Mouse (Mus musculus) c-Kit-positive CD71-positive TER-119-negative erythroid progenitor cells, embryonic 14.5 days (primary cell): ENCODE results near the gene Gfod1.

Source experiments
- DNase-seq: peaks from one replicate; pipeline ENCODE4 v3.0.0-alpha.2; 2013; ENCODE audit warnings: low read depth

Gene Gfod1

GRCm38 (mm10) chr13:43299171-43299570, 4.8 kb downstream of the Gfod1 start:
- no peak for DNase-seq

GRCm38 (mm10) chr13:43297526-43297925, 6.4 kb downstream of the Gfod1 start:
- no peak for DNase-seq

- no peak for DNase-seq
These were observed 7.7 kb downstream of the Gfod1 start for GRCm38 (mm10) chr13:43296140-43296805.

- DNase-seq, result no peak
These were observed 8.3 kb downstream of the Gfod1 start for GRCm38 (mm10) chr13:43295684-43296083.

- no peak for DNase-seq
These were observed 8.9 kb downstream of the Gfod1 start for GRCm38 (mm10) chr13:43294957-43295590.

DNA sequence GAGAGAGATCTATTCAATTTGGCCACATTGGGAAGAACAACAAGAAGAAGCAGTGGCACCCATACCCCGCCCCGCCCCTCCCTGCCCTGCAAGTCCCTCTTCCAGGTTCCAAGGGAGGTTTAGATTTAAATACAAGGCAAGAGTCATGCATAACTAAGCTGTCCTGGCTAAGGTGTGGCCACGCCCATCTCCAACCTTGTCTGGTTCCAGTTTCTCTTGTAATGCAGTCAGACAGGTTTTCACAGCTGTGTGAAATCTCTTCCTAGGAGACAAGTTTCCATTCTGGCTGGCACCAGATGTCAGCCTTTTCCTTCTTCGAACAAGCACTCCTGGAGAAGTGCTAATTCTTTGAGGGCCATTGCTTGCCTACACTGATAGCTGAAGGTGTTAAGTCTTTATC, 11.1 kb downstream of the Gfod1 start:
- no peak for DNase-seq

DNA sequence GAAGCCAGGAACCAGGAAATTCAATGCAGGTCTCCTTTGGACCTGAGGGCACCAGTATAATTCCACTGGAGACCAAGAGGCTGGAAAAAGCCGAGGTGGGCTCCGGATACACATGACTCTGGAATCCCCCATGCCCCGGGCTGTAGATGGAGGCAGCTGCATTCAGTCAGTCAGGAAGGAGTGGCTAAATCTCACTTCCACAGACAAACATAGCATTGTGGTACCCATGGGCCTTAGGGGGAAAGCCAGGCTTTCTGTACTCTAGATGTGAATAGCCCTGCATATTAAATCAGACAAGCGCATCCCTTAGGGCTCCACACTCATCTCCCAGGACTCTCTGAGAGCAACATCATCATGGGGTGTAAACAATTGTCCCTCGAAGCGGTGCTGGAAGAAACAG, 14.9 kb downstream of the Gfod1 start:
- DNase-seq, result no peak

DNA sequence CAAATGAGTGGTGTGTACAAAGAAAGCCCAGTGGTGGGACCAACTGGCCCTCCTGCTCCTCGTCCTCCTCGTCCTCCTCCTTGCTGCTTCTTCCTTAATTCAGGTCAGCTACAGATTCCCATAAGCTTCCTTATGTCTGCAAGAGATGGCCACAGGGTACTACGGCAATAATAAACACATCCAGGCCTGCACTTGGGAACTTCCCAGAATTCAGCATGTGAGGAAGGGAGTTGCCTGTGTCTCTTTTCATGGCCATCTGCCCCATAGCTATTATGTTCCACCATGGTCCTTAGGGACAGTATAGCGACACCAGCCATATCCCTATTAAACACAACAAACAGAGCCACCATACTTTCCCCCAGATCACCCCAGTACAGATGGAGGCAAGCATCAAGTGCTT, 15.5 kb downstream of the Gfod1 start:
- DNase-seq, result no peak

DNA sequence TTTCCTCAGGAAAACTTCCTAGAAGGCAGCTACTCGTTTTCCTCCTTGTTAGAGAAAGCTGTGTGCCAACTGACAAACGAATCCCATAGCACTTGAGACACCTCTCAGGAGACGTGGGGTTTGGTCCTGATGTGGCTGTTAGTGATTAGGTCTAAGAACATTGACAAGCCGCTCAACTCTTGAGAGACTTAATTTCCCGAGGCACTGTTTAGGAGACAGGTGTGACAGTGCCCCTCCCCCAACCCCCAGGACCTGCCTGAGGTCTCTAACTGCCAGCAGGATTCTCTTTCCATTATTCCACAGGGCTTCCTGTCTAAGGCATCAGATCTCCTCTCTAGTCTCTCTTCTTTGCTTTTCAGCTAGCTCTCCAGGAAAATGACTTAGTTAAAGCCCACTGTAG, 15.9 kb downstream of the Gfod1 start:
- no peak for DNase-seq

DNA sequence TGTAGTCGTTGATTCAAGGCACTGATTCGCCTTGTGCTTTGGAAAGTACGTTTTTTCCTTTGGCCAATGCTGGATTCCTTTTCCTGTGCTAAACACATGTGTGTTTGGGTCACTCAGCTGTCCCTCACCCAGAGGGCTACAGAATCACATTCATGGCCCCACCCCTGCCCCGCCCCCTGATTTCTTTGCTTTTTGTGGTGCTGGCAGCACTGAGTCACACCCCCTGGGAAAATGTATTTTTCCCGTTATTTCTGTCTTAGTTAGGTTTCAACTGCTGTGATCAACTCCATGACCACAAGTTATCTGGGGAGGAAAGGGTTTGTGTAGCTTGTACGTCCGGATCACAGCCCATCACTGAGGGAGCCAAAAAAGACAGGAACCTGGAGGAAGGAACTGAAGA, 17.1 kb downstream of the Gfod1 start:
- no peak for DNase-seq

DNA sequence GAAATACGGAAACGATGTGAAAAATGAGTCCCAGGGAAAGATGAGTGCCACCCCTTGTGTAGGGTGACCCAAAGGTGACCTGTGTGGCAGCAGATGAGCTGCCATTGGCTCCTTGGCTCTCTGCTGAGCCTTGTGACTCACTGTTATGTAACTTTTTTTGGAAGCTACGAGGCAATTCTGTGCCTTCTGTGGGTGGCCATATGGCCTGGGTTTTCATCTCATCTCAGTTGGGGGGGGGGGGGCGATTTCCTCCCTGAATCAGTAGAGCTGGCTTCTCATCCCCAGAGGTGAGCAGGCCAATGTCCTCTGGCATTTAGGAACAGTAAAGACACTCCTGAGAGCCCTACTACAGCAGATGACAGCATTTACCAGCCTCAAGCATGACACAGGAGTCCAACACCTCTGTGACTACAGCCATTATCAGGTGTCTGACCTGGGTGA, 19.2 kb downstream of the Gfod1 start:
- no peak for DNase-seq

DNA sequence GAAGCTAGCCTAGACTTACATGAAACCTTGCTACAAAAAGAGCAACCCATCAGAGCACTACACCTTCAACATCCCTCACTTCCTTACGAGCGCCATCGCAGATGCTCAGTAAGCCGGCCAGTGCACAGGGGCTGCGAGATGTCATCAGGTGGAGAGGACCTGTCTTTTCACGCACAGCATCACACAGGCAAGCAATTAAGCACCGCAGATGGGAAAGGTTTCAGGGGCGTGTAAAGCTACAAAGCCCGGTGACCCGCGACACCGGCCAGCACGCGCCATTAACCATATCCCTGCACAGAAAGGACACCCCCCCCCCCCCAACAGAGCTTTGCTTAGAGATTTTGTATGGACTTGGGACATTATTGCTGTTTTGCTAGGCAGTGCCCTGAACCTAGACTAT, 30.1 kb downstream of the Gfod1 start:
- DNase-seq, result no peak

GRCm38 (mm10) chr13:43272303-43273135, 31.5 kb downstream of the Gfod1 start:
- no peak for DNase-seq

- DNase-seq, result no peak
These were observed 32.5 kb downstream of the Gfod1 start for GRCm38 (mm10) chr13:43271481-43271880.

- DNase-seq, result no peak
These were observed 33.8 kb downstream of the Gfod1 start for GRCm38 (mm10) chr13:43270220-43270597.

- DNase-seq, result no peak
These were observed 34.3 kb downstream of the Gfod1 start for GRCm38 (mm10) chr13:43269460-43270219.

GRCm38 (mm10) chr13:43268539-43269327, 35.2 kb downstream of the Gfod1 start:
- DNase-seq, result no peak

DNA sequence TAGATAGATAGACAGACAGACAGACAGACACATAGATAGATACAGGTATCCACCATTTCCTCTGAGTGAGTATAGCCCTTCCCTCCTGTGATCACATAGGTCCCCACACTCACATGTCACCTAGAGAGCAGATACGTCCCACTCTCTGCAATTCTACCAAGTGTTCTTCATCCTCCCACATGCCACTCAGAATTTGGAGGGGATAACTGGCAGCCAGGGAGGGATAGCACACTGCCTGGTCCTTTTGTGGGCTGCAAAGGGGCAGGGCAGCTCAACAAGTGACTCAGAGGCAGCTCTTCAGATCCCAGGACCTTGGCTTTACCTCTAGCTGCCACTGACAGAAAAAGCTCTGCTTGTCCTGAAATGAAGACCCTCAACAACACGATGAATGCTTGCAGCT, 36.1 kb downstream of the Gfod1 start:
- DNase-seq, result no peak

GRCm38 (mm10) chr13:43267216-43267615, 36.8 kb downstream of the Gfod1 start:
- no peak for DNase-seq

GRCm38 (mm10) chr13:43266333-43266732, 37.6 kb downstream of the Gfod1 start:
- DNase-seq, result no peak

DNA sequence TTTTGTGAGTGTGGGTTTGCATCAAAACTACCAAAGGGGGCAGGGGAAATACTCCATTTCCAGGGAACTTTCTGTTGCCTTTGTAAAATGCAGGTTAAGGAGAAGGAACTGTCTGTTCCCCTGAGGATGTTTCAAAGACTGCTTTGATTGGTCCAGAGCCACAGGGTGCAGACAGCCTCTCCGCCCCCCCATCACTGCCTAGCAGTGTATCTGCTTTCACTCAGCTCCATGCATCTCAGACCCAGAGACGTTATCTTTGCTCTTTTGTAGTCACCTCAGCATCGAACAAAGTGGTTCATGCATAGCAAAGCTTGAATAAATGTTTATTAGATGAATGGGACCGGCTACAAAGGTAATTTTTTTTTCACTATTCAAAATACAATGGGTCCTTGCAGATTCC, 38.9 kb downstream of the Gfod1 start:
- no peak for DNase-seq

- no peak for DNase-seq
These were observed 40.3 kb downstream of the Gfod1 start for GRCm38 (mm10) chr13:43263646-43264045.
